Mouse (Mus musculus) spleen, postnatal 36 days (tissue): ENCODE data around the gene Flrt1.
A peak's percentile ranks its signal among the peaks of the same experiment; 100 is the strongest.
"Not testable (repeated sequence)": the region's sequence is repeated elsewhere in the genome, so short reads cannot be mapped to it uniquely, and the experiment has no call there.

Experiments used
- DNase-seq, 2 experiments: peaks; one replicate each; pipeline ENCODE4 v3.0.0; 2022; ENCODE audit warnings: low spot score in 2 of 2, mixed read lengths in 1 of 2

Gene Flrt1

DNA sequence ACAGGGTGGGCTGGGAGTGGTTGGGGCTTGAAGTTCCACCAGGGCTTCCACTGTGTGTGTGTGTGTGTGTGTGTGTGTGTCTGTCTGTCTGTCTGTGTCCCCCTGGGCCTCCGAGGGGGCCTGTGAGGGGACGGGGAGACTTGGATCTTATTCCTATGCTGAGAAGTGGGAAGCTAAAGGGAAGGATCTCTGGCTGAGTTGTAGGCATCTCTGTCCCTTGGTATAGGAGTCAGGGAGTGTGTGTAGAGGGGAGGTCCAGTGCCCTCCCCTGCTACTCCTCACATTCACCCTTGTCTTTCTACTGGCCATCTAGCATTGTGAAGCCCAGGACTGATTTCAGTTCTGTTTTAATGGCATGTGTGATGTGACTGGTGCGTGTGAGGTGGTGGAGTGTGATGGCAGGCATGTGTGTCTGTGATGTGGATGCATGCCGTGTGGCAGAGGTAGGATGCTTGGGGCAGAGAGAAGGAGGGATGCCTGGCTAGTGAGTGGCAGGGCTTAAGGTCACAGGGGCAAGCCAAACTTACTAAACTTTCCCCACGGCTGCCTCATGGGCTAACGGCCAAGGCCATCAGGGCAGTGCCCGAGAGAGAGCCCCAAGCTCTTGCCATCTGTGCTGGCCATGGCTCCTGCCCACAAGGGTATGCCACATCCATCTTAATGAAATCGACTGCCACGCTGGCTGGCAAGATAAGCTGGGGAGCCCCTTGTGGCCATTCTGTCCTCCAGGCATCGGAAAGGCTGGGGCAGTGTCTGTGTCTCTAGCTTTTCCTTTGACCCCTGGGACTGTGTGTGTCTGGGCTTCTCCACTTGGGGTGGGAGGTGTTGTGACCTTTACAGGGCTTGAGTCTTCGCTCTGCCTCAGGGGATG is 36.6 kb downstream of the Flrt1 start:
- no peak for DNase-seq

GRCm38 (mm10) chr19:7068136-7068535 is 37.4 kb downstream of the Flrt1 start:
- peak; percentile 59 to 66 for DNase-seq

DNA sequence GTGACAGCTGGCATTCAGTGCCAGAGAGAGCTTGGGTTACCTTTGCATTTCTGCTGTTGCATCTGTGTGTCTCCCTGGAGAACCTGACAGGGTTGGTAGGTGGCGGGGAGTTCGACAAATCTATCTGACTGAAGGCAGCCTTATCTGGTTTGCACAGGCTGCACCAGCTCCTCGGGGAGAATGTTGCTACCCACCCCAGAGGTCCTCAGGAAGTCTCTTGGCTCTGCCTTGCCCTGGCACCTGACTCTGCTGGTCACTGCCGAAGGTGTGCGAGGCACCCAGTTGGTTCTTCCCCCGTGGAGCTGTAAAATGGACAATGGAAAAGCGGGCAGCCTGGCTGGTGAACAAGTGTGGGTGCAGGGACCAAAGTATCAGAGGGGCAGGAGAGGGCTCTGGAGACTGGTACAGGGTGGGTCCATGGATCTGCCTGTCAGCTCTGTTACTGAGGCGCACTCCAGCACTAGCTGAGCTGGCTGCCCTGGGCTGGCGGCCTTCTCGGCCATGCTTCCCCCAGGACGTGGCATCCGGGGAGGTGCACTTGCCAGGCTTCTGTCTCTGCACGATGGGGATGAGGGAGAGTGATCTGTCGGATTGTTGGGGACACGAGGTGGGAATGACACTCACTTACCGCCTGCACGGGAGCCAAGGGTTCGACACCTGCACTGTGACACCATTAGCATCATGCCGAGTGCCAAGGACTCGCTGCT is 38.0 kb downstream of the Flrt1 start:
- DNase-seq: peak in 1 of 2 experiments; percentile 21

DNA sequence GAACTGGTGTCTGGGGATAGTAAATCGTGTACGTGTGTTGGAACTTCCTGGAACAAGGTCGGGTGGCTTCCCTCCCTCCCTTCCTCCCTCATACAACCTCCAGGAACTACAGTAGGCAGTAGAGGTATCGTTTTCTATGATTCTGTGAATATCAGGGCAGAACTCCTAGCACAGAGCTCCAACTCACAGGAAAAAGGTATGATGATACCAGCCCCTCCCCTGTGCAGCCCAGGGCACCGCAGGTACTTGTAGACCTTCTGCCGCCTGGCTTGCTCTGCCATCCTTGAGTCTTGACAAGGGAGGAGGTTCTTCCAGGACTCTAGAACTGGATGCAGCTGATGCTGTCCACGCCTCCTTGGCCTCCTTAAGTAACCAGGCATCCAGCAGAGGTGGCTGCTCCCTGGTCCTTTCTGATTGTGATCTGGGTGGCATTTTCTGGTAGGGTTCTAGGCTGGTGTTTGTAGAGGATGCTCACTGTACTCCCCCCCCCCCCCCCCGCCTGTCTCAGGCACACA is 38.6 kb downstream of the Flrt1 start:
- DNase-seq: no peak

DNA sequence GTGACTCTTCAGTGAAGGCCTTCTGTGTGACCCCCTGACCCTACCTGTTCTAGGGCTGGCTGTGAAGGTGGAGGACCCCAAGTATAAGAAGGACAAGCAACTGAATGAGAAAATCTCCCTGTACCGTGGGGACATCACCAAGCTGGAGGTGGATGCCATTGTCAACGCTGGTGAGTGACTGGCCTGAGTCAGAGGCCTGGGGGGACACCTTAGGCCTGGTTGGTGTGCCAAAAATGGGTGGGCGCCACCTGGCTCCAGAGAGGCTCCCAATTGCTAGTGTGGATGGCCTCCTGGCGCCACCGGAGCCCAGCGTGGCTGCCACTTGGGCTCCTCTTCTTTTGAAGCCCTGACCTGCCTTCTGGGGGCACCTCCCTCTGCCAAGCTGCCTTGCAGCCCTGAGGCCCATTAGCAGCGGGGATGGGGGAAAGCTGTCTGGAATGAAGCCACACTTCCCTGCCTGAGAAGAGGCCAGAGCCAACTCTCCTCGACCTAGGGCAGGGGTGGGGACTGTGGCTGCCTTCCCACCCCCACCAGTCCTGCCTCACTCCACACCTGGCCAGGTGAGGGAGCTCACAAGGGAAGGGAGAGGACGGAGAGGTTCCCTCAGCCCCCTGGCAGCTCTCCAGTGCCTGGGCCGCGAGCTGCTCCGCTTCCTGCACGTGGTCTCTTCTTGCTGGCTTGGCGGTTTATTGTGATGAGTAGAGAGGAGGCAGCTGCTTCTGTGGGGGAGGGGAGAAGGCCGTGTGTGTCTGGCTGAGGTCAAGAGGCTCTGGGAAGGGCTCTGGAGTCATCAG is 39.3 kb downstream of the Flrt1 start:
- peak; percentile 27 to 42 for DNase-seq

DNA sequence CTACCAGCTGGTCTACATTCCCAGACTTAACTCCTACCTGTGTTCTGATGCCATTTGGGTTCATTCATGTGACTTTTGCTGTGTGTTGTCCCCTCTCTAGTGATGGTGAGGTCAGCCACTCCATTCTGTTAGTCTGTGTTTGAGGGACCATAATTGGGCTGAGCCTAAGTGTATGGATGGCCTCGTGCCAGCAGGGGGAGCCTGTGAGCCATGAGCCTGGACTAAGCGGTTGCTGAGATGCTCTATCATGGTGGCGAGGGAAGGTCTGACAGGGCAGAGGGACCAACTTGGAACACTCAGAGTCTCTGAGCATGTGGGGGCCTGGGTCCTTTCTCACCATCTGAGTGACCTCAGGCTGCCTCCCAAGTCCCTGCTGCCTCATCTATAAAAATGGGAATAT is 41.0 kb downstream of the Flrt1 start:
- peak; percentile 72 to 73 for DNase-seq

- DNase-seq: no peak
These were observed 42.6 kb downstream of the Flrt1 start for GRCm38 (mm10) chr19:7062916-7063315.

- no peak for DNase-seq
These were observed 43.4 kb downstream of the Flrt1 start for GRCm38 (mm10) chr19:7062110-7062509.

DNA sequence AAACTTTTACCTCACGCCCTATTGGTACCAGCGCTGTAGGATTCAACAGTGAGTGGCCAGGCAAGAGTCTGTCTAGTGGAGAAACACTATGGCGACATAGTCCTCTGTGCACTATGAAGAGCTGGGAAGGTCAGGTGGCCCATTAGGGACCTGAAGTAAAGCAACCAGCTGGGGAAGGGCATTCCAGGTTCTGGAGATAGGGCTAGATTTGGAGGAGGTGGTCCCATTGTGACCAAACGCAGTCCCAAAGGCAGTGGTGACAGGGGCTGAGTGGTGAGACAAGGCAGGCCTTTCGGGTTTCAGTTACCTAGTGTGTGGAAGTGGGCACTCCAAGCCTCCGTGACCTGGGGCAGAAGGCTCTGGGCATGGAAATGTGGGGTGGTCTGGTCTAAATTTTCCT is 47.0 kb downstream of the Flrt1 start:
- DNase-seq: no peak

DNA sequence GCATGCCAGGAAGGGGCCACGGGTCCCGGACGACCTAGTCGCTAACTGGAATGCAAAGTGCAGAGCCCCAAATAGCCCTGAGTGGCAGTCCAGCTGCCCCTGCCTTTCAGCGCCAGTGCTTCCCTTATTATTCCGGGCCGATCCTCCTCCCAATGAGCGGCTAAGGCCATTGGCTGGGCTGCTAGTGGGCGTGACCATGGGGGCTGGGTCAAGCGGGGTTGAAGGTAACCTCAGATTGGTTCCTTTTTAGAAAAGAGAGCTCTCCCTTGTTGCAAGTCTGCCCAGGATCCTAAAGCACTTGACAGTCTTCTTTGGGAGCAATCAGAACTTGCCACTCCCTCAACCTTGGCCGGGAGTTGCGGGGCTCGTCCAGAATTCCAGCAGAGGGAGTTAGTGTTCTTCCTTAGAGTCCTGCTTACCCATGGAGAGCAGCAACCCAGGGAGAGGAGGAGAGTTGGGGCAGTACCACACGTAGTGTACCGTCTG is 47.8 kb downstream of the Flrt1 start:
- DNase-seq: peak; percentile 83 to 85

GRCm38 (mm10) chr19:7057126-7057721 is 48.3 kb downstream of the Flrt1 start:
- DNase-seq: no peak

GRCm38 (mm10) chr19:7056248-7057087 is 49.1 kb downstream of the Flrt1 start, which contains the start of gene Macrod1:
TSS of gene Macrod1 (plus strand) at chr19:7056810.
- peak; percentile 69 to 71 for DNase-seq

GRCm38 (mm10) chr19:7055173-7055572 is 50.4 kb downstream of the Flrt1 start:
- DNase-seq: no peak

DNA sequence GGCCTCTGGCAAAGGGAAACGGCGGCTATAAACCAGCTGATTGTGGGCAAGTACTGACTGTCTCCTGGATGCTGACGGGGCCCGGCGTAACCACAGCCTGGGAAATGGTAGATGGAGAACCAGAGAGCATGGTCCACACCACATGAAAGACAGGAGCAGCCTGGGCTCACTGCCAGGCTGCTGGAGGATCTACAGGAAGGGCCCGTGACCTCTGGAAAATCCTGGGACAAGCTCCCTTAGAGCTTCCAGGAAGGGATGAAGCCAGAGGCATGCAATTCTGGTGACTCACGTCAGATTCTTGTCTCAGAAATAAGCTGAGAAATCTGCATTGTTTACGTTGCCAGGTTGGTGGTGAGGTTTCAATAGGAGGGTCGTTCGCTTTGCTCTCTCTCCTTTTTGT is 50.8 kb downstream of the Flrt1 start:
- DNase-seq: no peak

DNA sequence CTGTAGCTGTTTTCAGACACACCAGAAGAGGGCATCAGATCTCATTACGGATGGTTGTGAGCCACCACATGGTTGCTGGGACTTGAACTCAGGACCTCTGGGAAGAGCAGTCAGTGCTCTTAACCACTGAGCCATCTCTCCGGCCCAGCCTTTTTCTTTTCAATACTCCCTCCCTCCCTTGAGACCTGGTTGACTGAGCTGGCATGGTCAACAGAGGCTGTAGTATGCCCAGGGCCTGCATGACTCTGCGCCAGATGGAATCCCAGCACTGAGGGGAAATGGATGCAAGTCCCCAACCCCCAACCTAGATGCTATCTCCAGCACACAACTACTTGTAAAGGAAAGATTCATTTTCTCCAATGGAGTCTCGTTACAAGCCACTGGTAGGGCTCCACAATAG is 52.1 kb downstream of the Flrt1 start:
- DNase-seq: not testable (repeated sequence)

DNA sequence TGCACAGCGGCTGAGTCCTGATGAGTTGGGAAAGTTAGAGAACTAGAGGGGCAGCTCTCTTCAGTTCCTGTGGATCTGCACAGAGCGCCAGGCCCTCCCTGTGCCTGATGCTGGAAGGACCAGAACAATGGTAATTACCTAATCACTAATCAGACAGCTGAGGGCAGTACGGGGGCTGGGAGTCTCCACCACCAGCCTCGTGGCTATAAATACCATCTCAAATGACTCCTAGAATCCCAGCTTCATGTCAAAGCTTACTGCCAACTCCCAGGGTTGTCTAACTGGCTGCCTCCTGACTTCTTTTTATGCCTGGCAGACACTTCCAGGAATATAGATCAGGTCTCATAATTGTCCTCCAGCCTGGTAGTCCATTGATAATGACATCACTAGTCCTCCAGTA is 60.8 kb downstream of the Flrt1 start:
- no peak for DNase-seq

- no peak for DNase-seq
These were observed 61.2 kb downstream of the Flrt1 start for GRCm38 (mm10) chr19:7044279-7044678.
